Mouse (Mus musculus): Measurements from ENCODE around the gene Cdc42bpg.
A peak's percentile ranks its signal among the peaks of the same experiment; 100 is the strongest.

DNA sequence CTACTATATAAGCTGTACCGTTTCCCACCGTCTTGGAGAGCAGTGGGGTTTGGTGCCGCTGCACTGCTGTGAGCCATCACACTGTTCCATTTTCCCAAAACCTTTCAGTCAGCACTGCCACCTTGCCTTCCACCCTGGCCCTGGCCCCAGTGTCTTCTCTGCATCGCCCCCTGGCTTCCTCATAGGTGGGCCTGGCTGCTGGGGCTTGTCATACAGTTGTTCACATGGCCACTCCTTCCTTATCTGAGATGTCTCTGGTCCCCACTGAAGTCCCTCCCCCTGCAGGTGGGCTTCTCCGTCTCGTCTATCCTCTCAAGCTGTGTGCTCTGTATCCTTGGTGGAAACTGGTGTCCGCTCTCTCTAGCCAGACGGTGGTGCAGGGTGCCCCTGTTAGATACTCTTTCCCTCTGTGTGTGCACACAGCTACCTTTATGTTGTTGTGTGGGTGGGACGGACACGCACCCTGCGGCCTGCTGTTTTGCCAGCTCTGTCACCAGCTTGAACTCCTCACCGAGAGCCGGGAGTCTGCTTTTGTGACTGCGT is 16.5 kb upstream of the Cdc42bpg start:
- peak; percentile 59 for TF ChIP-seq CTCF (IDR thresholded peaks at IDR 0.05; ENCODE audit: low read depth)
- TF ChIP-seq EP300 (IDR thresholded peaks at IDR 0.05; ENCODE audit: low read depth), result no peak
